Mouse (Mus musculus) embryo, embryonic 11 days (tissue): ENCODE measurements around the gene Igfbp3.
A peak's percentile ranks its signal among the peaks of the same experiment; 100 is the strongest.

Source experiments
- DNase-seq: peaks from one replicate; pipeline ENCODE4 v3.0.0-alpha.2; 2015

Igfbp3 gene

GRCm38 (mm10) chr11:7210343-7210742, 3.4 kb downstream of the Igfbp3 start:
- DNase-seq: peak; percentile 84

- no peak for DNase-seq
These were observed 9.9 kb downstream of the Igfbp3 start for GRCm38 (mm10) chr11:7203846-7204245.

GRCm38 (mm10) chr11:7202206-7202605, 11.5 kb downstream of the Igfbp3 start:
- no peak for DNase-seq

- no peak for DNase-seq
These were observed 13.3 kb downstream of the Igfbp3 start for GRCm38 (mm10) chr11:7200393-7200783.

- DNase-seq: peak; percentile 73
These were observed 13.9 kb downstream of the Igfbp3 start for GRCm38 (mm10) chr11:7199736-7200392.

GRCm38 (mm10) chr11:7198481-7199256, 15.1 kb downstream of the Igfbp3 start:
- no peak for DNase-seq

GRCm38 (mm10) chr11:7198006-7198405, 15.7 kb downstream of the Igfbp3 start:
- DNase-seq: no peak

- peak; percentile 30 for DNase-seq
These were observed 16.2 kb downstream of the Igfbp3 start, which contains the start of gene Igfbp1 for GRCm38 (mm10) chr11:7197491-7197941. Igfbp1 (plus strand) TSS chr11:7197782.

GRCm38 (mm10) chr11:7195312-7195685, 18.4 kb downstream of the Igfbp3 start:
- no peak for DNase-seq

- DNase-seq: no peak
These were observed 19.1 kb downstream of the Igfbp3 start for GRCm38 (mm10) chr11:7194432-7195311.

GRCm38 (mm10) chr11:7193134-7193533, 20.6 kb downstream of the Igfbp3 start:
- DNase-seq: no peak

GRCm38 (mm10) chr11:7192710-7193109, 21.0 kb downstream of the Igfbp3 start:
- no peak for DNase-seq

- no peak for DNase-seq
These were observed 25.3 kb downstream of the Igfbp3 start, which contains the start of gene Gm11985 for GRCm38 (mm10) chr11:7188469-7188868. Gm11985 (minus strand) TSS chr11:7188569.

- DNase-seq: no peak
These were observed 26.3 kb downstream of the Igfbp3 start for GRCm38 (mm10) chr11:7187472-7187871.

GRCm38 (mm10) chr11:7184420-7184819, 29.3 kb downstream of the Igfbp3 start:
- no peak for DNase-seq

GRCm38 (mm10) chr11:7182409-7183042, 31.2 kb downstream of the Igfbp3 start:
- DNase-seq: peak; percentile 59

GRCm38 (mm10) chr11:7179276-7179675, 34.4 kb downstream of the Igfbp3 start:
- DNase-seq: no peak

GRCm38 (mm10) chr11:7178724-7179123, 35.0 kb downstream of the Igfbp3 start:
- DNase-seq: no peak

- DNase-seq: no peak
These were observed 40.1 kb downstream of the Igfbp3 start for GRCm38 (mm10) chr11:7173664-7174063.

GRCm38 (mm10) chr11:7169645-7170044, 44.1 kb downstream of the Igfbp3 start:
- DNase-seq: no peak

- no peak for DNase-seq
These were observed 49.3 kb downstream of the Igfbp3 start for GRCm38 (mm10) chr11:7164416-7164815.

GRCm38 (mm10) chr11:7161502-7162174, 52.1 kb downstream of the Igfbp3 start:
- peak; percentile 68 for DNase-seq
